Mouse (Mus musculus) gonadal fat pad, adult 2 months (tissue): ENCODE results near the gene Cep162. TPM values are rescaled to one million over a fixed set of nuclear protein-coding genes. Genes with fewer than 3 reads are reported as not detected.

Source experiments
- DNase-seq: peaks from one replicate; pipeline ENCODE4 v3.0.0-alpha.2; 2012; ENCODE audit warnings: low read depth
- polyA plus RNA-seq: library from polyadenylated mRNA; depleted of rRNA; stranded (reverse); fragments of >200 nt; gene quantifications from 2 replicates; pipeline ENCODE4 v1.2.3, GENCODE M21; 2012; rRNA removed

Cep162 gene
- polyA plus RNA-seq, 1 experiment = 1.9 TPM

- DNase-seq = no peak
These were observed 92.8 kb downstream of the Cep162 start for GRCm38 (mm10) chr9:87162559-87162958.

GRCm38 (mm10) chr9:87152641-87153325 is 102.6 kb downstream of the Cep162 start:
- no peak for DNase-seq

- DNase-seq = no peak
These were observed 107.4 kb downstream of the Cep162 start for GRCm38 (mm10) chr9:87147927-87148326.

GRCm38 (mm10) chr9:87146400-87146799 is 108.9 kb downstream of the Cep162 start:
- DNase-seq = no peak

GRCm38 (mm10) chr9:87145671-87146070 is 109.7 kb downstream of the Cep162 start:
- no peak for DNase-seq

- DNase-seq = no peak
These were observed 110.2 kb downstream of the Cep162 start for GRCm38 (mm10) chr9:87145180-87145579.

- DNase-seq = no peak
These were observed 110.8 kb downstream of the Cep162 start for GRCm38 (mm10) chr9:87144532-87144931.

- DNase-seq = no peak
These were observed 111.2 kb downstream of the Cep162 start, which contains the start of gene Mrap2 for GRCm38 (mm10) chr9:87144106-87144505. Mrap2 (plus strand) TSS chr9:87144306.

- no peak for DNase-seq
These were observed 112.3 kb downstream of the Cep162 start for GRCm38 (mm10) chr9:87143076-87143475.

Other genes with a start within 250 kb of the Cep162 start
- gene Ripply2, start 240.0 kb downstream of the Cep162 start, polyA plus RNA-seq = not detected in 2 replicates
- 7.8 and 11.6 TPM in 2 replicates for gene Cyb5r4, start 233.5 kb downstream of the Cep162 start, polyA plus RNA-seq
- 0.84 and 1.4 TPM in 2 replicates for gene Mrap2, start 111.2 kb downstream of the Cep162 start, polyA plus RNA-seq